Mouse (Mus musculus) erythroblast, embryonic 14.5 days (primary cell): Measurements from ENCODE around the gene Dmap1. TPM values are rescaled to one million over a fixed set of nuclear protein-coding genes. Genes with fewer than 3 reads are reported as not detected.

ENCODE experiments used
- H3K27me3 ChIP-seq: 2 replicates; pipeline ENCODE4 v1.6.1; 2012; ENCODE audit warnings: inconsistent platforms; ENCODE audit not compliant: control insufficient read depth
- H3K36me3 ChIP-seq: 2 replicates; pipeline ENCODE4 v1.6.1; 2012; ENCODE audit warnings: mild to moderate bottlenecking, inconsistent platforms; ENCODE audit not compliant: control insufficient read depth
- H3K4me1 ChIP-seq: 2 replicates; pipeline ENCODE4 v1.6.1; 2012; ENCODE audit warnings: inconsistent platforms; ENCODE audit not compliant: control insufficient read depth
- H3K4me3 ChIP-seq: replicated peaks from 2 replicates; pipeline ENCODE3; 2012; ENCODE audit warnings: moderate library complexity, mild to moderate bottlenecking, inconsistent platforms
- H3K9me3 ChIP-seq: 2 replicates; pipeline ENCODE4 v1.6.1; 2012; ENCODE audit warnings: low read length, inconsistent platforms, mixed read lengths; ENCODE audit not compliant: control insufficient read depth
- GATA1 ChIP-seq: IDR thresholded peaks from 2 replicates; pipeline ENCODE4 v1.6.1; 2012; ENCODE audit warnings: low read length, inconsistent platforms, mixed read lengths
- TAL1 ChIP-seq: IDR thresholded peaks from 3 replicates; pipeline ENCODE4 v1.6.1; 2012; ENCODE audit warnings: low read length, inconsistent platforms, mixed read lengths
- polyA plus RNA-seq: library from polyadenylated mRNA; stranded (reverse); fragments of >175 nt; gene quantifications from 2 replicates; pipeline ENCODE4 v1.2.3, GENCODE M21; 2012

The Dmap1 gene
- polyA plus RNA-seq, 1 experiment: 1.7 TPM

GRCm38 (mm10) chr4:117680963-117681362 lies 1.1 kb downstream of the Dmap1 start:
- no peak for TF ChIP-seq GATA1
- no peak for TF ChIP-seq TAL1
- H3K27me3 ChIP-seq: no peaks in the 10 kb centered on the region
- peaks cover 31% of the 10 kb centered on the region for H3K4me1 ChIP-seq
- no peaks in the 10 kb centered on the region for H3K9me3 ChIP-seq
- peaks cover 52% of the 10 kb centered on the region for H3K36me3 ChIP-seq
- peak overlapping the region; percentile 68 for H3K4me3 ChIP-seq

- TF ChIP-seq GATA1: no peak
- TF ChIP-seq TAL1: no peak
- no peaks in the 10 kb centered on the region for H3K9me3 ChIP-seq
- no peak overlapping the region for H3K4me3 ChIP-seq
- H3K27me3 ChIP-seq: no peaks in the 10 kb centered on the region
- H3K4me1 ChIP-seq: peaks cover 16% of the 10 kb centered on the region
- H3K36me3 ChIP-seq: peaks cover 87% of the 10 kb centered on the region
Observed at GRCm38 (mm10) chr4:117676903-117677302, 5.2 kb downstream of the Dmap1 start.

DNA sequence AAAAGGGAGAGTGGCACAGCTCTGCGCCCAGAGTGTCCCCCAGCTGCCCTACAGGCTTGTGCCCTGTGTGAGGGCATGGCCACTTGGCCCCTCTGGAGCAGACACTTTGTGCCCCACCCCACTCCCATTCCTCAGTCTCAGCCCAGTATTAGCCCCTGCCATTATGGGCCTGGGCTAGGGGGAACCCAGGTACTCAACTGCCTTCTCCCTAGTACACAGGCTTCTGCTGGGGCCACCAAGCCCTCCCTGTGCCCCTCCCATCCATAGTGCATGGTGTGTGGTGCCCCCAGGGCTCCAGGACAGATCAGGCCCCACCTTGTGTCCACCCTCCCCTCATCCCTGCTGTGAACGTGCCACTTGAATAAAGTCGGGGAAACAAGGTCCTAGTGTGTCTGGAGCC lies 8.2 kb downstream of the Dmap1 start:
- Histone ChIP-seq H3K4me1 (no peaks in the 10 kb centered on the region), H3K4me3 (no peak overlapping the region), H3K9me3 (no peaks in the 10 kb centered on the region), H3K27me3 (no peaks in the 10 kb centered on the region), H3K36me3 (peaks cover 65% of the 10 kb centered on the region)
- TF ChIP-seq TAL1 (no peak), GATA1 (no peak)

GRCm38 (mm10) chr4:117672042-117672441 lies 10.0 kb downstream of the Dmap1 start:
- peaks cover 46% of the 10 kb centered on the region for H3K36me3 ChIP-seq

GRCm38 (mm10) chr4:117669874-117670273 lies 12.2 kb downstream of the Dmap1 start:
- peaks cover 25% of the 10 kb centered on the region for H3K36me3 ChIP-seq
- no peak overlapping the region for H3K4me3 ChIP-seq
- TF ChIP-seq GATA1 (no peak), TAL1 (no peak)
- H3K9me3 ChIP-seq: no peaks in the 10 kb centered on the region
- no peaks in the 10 kb centered on the region for H3K27me3 ChIP-seq
- no peaks in the 10 kb centered on the region for H3K4me1 ChIP-seq

More at GRCm38 (mm10) chr4:117672042-117672441, 10.0 kb downstream of the Dmap1 start:
- no peaks in the 10 kb centered on the region for H3K4me1 ChIP-seq
- no peak overlapping the region for H3K4me3 ChIP-seq
- TF ChIP-seq TAL1: no peak
- TF ChIP-seq GATA1: no peak
- no peaks in the 10 kb centered on the region for H3K27me3 ChIP-seq
- no peaks in the 10 kb centered on the region for H3K9me3 ChIP-seq

- H3K4me1 ChIP-seq: no peaks in the 10 kb centered on the region
- no peak overlapping the region for H3K4me3 ChIP-seq
- TF ChIP-seq TAL1 (no peak), GATA1 (no peak)
- H3K27me3 ChIP-seq: no peaks in the 10 kb centered on the region
- H3K9me3 ChIP-seq: no peaks in the 10 kb centered on the region
- no peaks in the 10 kb centered on the region for H3K36me3 ChIP-seq
Observed at GRCm38 (mm10) chr4:117666054-117666453, 16.0 kb downstream of the Dmap1 start.

DNA sequence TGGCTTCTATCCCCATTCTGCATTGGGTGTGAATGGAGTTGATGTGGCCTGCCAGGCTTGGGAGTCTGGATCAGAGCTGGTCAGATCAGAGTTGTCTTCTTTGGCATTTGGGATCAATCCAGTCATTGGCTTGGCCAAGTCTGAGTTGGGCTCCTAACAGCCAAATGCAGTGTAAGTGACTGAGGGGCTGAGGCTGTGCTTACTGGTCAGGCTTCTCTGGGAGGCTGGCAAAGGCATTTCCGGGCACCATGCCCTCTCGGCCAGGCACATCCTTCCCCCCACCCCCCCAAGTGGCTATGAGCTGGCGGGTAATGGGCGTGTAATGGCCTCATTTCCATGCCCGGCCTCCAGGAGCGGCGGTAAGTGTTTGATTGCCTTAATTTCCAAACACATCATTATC lies 16.5 kb downstream of the Dmap1 start:
- TF ChIP-seq GATA1: no peak
- no peak for TF ChIP-seq TAL1
- H3K4me1 ChIP-seq: no peaks in the 10 kb centered on the region
- no peaks in the 10 kb centered on the region for H3K9me3 ChIP-seq
- H3K4me3 ChIP-seq: no peak overlapping the region
- no peaks in the 10 kb centered on the region for H3K27me3 ChIP-seq
- no peaks in the 10 kb centered on the region for H3K36me3 ChIP-seq

GRCm38 (mm10) chr4:117664411-117665137 lies 17.5 kb downstream of the Dmap1 start:
- H3K9me3 ChIP-seq: no peaks in the 10 kb centered on the region
- H3K4me3 ChIP-seq: no peak overlapping the region
- no peaks in the 10 kb centered on the region for H3K4me1 ChIP-seq
- no peaks in the 10 kb centered on the region for H3K27me3 ChIP-seq
- no peaks in the 10 kb centered on the region for H3K36me3 ChIP-seq
- no peak for TF ChIP-seq TAL1

DNA sequence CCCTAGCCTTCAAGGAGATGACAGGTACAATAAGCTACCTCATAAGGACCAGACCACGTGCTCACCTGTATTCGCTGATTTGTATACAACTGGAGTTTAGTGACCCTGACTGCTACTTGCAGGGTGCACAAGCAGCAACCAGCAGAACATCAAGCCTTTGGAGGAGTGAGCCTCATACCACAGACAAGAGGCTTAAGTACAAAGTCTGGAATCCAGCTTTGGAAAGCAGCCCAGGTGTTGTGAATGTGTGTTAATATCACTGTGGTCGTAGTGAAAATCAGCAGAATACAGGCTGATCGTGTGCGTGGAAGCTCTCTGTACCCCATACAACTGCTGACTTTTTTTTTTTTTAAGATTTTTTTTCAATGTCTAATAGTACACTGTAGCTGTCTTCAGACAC lies 22.1 kb downstream of the Dmap1 start:
- no peak for TF ChIP-seq GATA1
- no peak for TF ChIP-seq TAL1
- Histone ChIP-seq H3K4me3 (no peak overlapping the region), H3K36me3 (no peaks in the 10 kb centered on the region; the same call in 1 of the 2 replicates), H3K9me3 (no peaks in the 10 kb centered on the region), H3K4me1 (no peaks in the 10 kb centered on the region), H3K27me3 (no peaks in the 10 kb centered on the region)
